Mouse (Mus musculus) liver, postnatal 0 days (tissue): ENCODE results near the gene Celf5. TPM values are rescaled to one million over a fixed set of nuclear protein-coding genes. Genes with fewer than 3 reads are reported as not detected.

Experiments used
- ATAC-seq: fragments of 200-750 bp; cut with Nextera tagmentation; 2 replicates; pipeline ENCODE4 v1.8.0; 2017; ENCODE audit warnings: mild to moderate bottlenecking, moderate library complexity
- DNase-seq: peaks from one replicate; pipeline ENCODE4 v3.0.0-alpha.2; 2016
- H3K27ac ChIP-seq: fragments of 300-500 bp; sonication (generic); 2 replicates; pipeline ENCODE4 v1.5.1; 2014; ENCODE audit warnings: antibody characterized with exemption, moderate library complexity, mild to moderate bottlenecking, low read depth
- H3K27me3 ChIP-seq: fragments of 300-500 bp; sonication (generic); 2 replicates; pipeline ENCODE4 v1.6.1; 2014; ENCODE audit warnings: low read length, control low read depth, mixed read lengths; ENCODE audit not compliant: insufficient read depth
- H3K36me3 ChIP-seq: fragments of 300-500 bp; sonication (generic); replicated peaks from 2 replicates; pipeline ENCODE4 v1.6.1; 2014; ENCODE audit warnings: mild to moderate bottlenecking, control low read depth, low read length, moderate library complexity, mixed read lengths; ENCODE audit not compliant: insufficient read depth
- H3K4me1 ChIP-seq: fragments of 300-500 bp; sonication (generic); 2 replicates; pipeline ENCODE4 v1.6.1; 2014; ENCODE audit warnings: antibody characterized with exemption, mild to moderate bottlenecking, control low read depth; ENCODE audit not compliant: insufficient read depth
- H3K4me2 ChIP-seq: fragments of 300-500 bp; sonication (generic); 2 replicates; pipeline ENCODE4 v1.6.1; 2014; ENCODE audit warnings: low read depth, mild to moderate bottlenecking, low read length, moderate library complexity, mixed read lengths
- H3K4me3 ChIP-seq: fragments of 300-500 bp; sonication (generic); 2 replicates; pipeline ENCODE4 v1.5.1; 2014; ENCODE audit warnings: low read depth, low read length
- H3K9ac ChIP-seq: fragments of 300-500 bp; sonication (generic); replicated peaks from 2 replicates; pipeline ENCODE4 v1.6.1; 2014; ENCODE audit warnings: mild to moderate bottlenecking, moderate library complexity
- H3K9me3 ChIP-seq: fragments of 300-500 bp; sonication (generic); 2 replicates; pipeline ENCODE4 v1.6.1; 2016; ENCODE audit warnings: mild to moderate bottlenecking, control low read depth, low read length, mixed read lengths
- CTCF ChIP-seq: sonication (generic); IDR thresholded peaks from 2 replicates; pipeline ENCODE4 v1.5.1; 2016; ENCODE audit warnings: antibody characterized with exemption, low read depth
- EP300 ChIP-seq: IDR thresholded peaks from 2 replicates; pipeline ENCODE4 v1.6.1; 2016; ENCODE audit warnings: antibody characterized with exemption, low read depth, mild to moderate bottlenecking
- WGBS: fragments of 180-500 bp; shearing (Covaris S2); extraction: QIAGEN DNeasy Blood & Tissue Kit; methylation state at CpG from one replicate; pipeline ENCODE4 v1.1.7; 2014; ENCODE audit not compliant: insufficient replicate concordance; 5-methylcytosine and 5-hydroxymethylcytosine counted together
- polyA plus RNA-seq: library from polyadenylated mRNA; unstranded; fragments of >200 nt; fragmentation: Nextera tagmentation; extraction: Ambion mirVana; gene quantifications from 2 replicates; pipeline ENCODE4 v1.2.1, GENCODE M21; 2015

The Celf5 gene
- polyA plus RNA-seq, 1 experiment from 2014 or later = not detected

DNA sequence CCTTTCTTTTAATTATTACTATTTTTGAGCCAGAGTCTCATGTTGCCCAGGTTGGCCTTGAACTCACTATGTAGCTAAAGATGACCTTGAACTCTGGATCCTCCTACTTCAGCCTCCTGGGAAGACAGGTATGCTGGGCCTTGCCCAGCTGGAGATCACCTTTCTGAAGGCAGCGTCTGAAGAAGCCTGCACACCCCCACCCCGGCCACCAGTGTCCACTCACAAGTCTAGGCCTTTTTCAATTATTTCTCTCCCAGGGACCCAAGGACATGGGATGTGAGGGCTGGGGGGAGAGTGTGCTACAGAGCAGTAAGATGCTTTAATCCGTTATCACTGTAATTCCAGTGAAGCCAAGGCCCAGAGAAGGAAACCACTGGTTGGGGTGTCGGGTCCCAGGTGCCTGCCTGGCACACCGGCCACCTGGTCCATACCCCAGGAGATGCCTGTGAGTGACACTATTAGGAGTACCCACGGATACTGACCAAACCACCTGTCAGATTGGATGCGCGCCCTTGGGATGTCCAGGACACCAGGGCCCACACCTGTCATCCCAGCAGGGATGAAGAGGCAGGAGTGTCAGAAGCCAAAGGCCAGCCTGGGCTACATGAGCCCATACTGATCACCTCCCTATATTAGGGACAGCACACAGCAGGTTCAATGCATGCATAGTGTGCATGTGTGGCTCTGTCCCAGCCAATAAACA is 54.6 kb downstream of the Celf5 start:
- H3K4me2 ChIP-seq = no peak overlapping the region
- no peak for ATAC-seq
- H3K27ac ChIP-seq = no peak overlapping the region
- no peaks in the 10 kb centered on the region for H3K36me3 ChIP-seq
- H3K27me3 ChIP-seq = peaks cover 31% of the 10 kb centered on the region
- H3K4me1 ChIP-seq = peaks cover 38% of the 10 kb centered on the region
- whole genome bisulfite sequencing = 81% methylated on average over 8 of the region's 8 CpGs
- no peak overlapping the region for H3K9ac ChIP-seq
- TF ChIP-seq CTCF = no peak
- no peak for TF ChIP-seq EP300
- H3K4me3 ChIP-seq = no peak overlapping the region
- no peak for DNase-seq
- no peaks in the 10 kb centered on the region for H3K9me3 ChIP-seq

DNA sequence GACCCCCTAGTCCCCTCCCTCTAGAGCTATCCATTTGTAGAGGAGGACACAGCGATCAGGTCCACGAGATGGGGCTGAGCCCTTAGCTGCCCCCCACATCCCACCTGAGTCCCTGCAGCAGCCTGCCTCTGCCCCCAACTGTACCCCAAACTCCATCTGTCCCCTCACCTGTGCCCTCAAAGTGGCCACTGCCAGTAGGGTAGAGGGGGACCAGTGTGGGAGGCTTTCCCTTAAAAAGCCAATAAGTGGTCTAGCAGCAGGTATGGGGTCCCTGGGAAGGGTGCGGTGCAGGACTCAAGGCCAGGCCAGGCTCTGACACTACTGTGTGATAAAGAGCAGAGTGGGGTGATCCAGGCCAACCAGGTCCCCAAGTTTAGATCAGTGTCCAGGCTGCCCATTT is 55.2 kb downstream of the Celf5 start:
- TF ChIP-seq EP300 = no peak
- no peak for TF ChIP-seq CTCF
- ATAC-seq (no peak), DNase-seq (no peak)
- no peak overlapping the region for H3K4me3 ChIP-seq
- H3K27ac ChIP-seq = no peak overlapping the region
- H3K27me3 ChIP-seq = peaks cover 31% of the 10 kb centered on the region
- no peak overlapping the region for H3K9ac ChIP-seq
- 53% methylated on average over 3 of the region's 3 CpGs for WGBS
- no peaks in the 10 kb centered on the region for H3K36me3 ChIP-seq
- H3K4me2 ChIP-seq = peak overlapping the region; percentile 78
- peaks cover 39% of the 10 kb centered on the region for H3K4me1 ChIP-seq
- no peaks in the 10 kb centered on the region for H3K9me3 ChIP-seq

DNA sequence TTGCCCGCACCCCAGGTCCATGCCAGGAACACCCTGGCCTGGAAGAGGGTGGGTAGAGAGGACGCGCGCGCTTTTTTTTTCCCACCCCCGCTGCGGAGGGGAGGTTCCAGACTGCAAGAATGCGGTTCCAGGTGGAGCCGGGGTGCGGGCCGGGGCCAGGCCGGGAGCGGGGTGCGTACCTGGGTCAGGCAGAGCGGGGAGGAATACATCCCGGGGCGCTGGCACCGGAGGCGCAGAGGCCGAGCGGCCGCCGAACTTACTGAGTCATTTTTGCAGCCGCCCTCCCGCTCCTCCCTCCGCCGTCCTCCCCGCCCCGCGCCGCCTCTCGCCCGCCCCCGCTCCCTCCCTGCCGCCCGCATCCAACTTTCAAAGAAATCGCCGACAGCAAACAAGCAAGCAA is 55.6 kb downstream of the Celf5 start:
- H3K4me2 ChIP-seq = peak overlapping the region; percentile 78
- peaks cover 31% of the 10 kb centered on the region for H3K27me3 ChIP-seq
- H3K9me3 ChIP-seq = no peaks in the 10 kb centered on the region
- DNase-seq = peak; percentile 69
- no peaks in the 10 kb centered on the region for H3K36me3 ChIP-seq
- no peak for ATAC-seq
- no peak overlapping the region for H3K27ac ChIP-seq
- TF ChIP-seq CTCF (no peak), EP300 (no peak)
- H3K9ac ChIP-seq = peak overlapping the region; percentile 61
- peaks cover 40% of the 10 kb centered on the region for H3K4me1 ChIP-seq
- WGBS = 0% methylated on average over 36 of the region's 38 CpGs
- H3K4me3 ChIP-seq = peak overlapping the region; percentile 58

DNA sequence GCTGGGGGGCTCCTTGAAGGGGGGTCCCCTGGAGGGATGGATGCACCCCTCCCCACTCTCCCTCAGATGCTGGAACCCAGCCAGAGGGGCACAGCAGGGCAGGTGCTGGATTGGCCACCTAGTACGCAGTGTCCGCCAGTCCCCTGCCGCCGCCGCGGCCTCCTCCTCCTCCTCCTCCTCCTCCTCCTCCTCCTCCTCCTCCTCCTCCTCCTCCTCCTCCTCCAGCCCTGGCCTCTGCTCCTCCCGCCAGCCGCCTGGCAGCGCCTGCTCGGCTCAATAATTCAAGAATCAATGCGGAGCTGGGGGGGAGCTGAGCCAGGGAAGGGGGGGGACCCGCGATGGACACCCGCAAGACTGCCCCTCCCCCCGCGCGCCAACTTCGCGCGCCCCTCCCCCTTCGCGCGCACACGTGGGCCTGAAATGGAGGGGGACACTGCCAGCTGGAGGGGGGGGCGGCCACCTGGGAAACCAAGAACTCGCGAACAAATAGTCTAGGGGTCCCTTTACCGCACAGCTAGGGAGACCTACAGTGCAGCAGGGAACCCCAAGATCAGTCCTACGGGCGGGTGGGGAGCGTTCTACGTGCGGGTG is 56.3 kb downstream of the Celf5 start:
- H3K27me3 ChIP-seq = peaks cover 29% of the 10 kb centered on the region
- H3K4me2 ChIP-seq = peak overlapping the region; percentile 78
- no peak for TF ChIP-seq CTCF
- TF ChIP-seq EP300 = no peak
- peak overlapping the region; percentile 58 for H3K4me3 ChIP-seq
- ATAC-seq (no peak), DNase-seq (peak; percentile 25)
- H3K27ac ChIP-seq = no peak overlapping the region
- H3K4me1 ChIP-seq = peaks cover 37% of the 10 kb centered on the region
- whole genome bisulfite sequencing = under 1% methylated on average over 14 of the region's 33 CpGs
- no peaks in the 10 kb centered on the region for H3K9me3 ChIP-seq
- no peaks in the 10 kb centered on the region for H3K36me3 ChIP-seq
- H3K9ac ChIP-seq = peak overlapping the region; percentile 61

DNA sequence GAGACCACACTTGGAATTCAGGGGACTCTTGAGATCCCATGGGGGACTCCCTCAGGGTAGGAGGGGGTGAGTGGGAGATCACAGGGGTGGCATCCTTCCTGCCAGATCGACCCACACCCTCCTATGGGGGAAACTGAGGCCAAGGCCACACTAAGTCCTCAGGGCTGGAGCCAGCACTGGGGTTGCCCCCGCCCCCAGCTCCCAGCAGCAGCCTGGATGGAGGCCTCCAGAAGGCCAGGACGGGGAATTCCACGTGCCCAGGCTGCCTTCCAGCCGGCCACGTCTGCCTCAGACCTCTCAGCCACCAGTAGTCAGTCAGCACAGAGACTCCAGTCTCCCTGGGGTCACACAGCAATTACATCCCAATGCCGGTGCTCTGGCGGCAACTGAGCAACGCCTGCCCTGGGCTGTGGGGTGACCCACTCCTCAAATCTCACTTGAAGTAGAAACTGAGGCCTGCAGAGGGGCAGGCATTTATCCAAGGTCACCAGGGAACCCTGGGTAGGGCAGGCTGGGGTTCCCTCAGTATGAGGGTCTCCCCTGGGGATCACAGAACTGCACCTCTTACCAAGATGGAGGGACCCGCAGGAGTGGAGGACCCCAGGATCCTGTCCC is 57.2 kb downstream of the Celf5 start:
- peaks cover 33% of the 10 kb centered on the region for H3K4me1 ChIP-seq
- H3K9me3 ChIP-seq = no peaks in the 10 kb centered on the region
- ATAC-seq (no peak), DNase-seq (peak; percentile 15)
- no peak overlapping the region for H3K4me3 ChIP-seq
- 59% methylated on average over 10 of the region's 10 CpGs for WGBS
- TF ChIP-seq CTCF (no peak), EP300 (no peak)
- H3K4me2 ChIP-seq = peak overlapping the region; percentile 78
- no peaks in the 10 kb centered on the region for H3K36me3 ChIP-seq
- H3K27ac ChIP-seq = no peak overlapping the region
- peaks cover 25% of the 10 kb centered on the region for H3K27me3 ChIP-seq
- H3K9ac ChIP-seq = peak overlapping the region; percentile 16; the same call in 1 of the 2 replicates
